Mouse (Mus musculus): ENCODE measurements around the gene Vps37b. TPM values are rescaled to one million over a fixed set of nuclear protein-coding genes. Genes with fewer than 3 reads are reported as not detected.

Gene Vps37b
- polyA plus RNA-seq, 1 experiment from 2014 or later: 43.7 TPM

- H3K27ac ChIP-seq: no peak overlapping the region
- 54% methylated on average over 10 of the region's 10 CpGs for WGBS
- no peak overlapping the region for H3K4me2 ChIP-seq (replicated peaks)
- 0 out of 2 replicates have a peak, but pooled peaks cover 3% of the 10 kb centered on the region for H3K4me1 ChIP-seq
- no peak overlapping the region for H3K4me3 ChIP-seq
- H3K9ac ChIP-seq: no peak overlapping the region
- H3K9me3 ChIP-seq: no peaks in the 10 kb centered on the region
- H3K27me3 ChIP-seq: no peaks in the 10 kb centered on the region
- H3K36me3 ChIP-seq: no peaks in the 10 kb centered on the region
- ATAC-seq (ENCODE audit: low FRiP score, low read depth): no peak
These were observed 11.3 kb upstream of the Vps37b start for GRCm38 (mm10) chr5:124043212-124043978.

- no peak overlapping the region for H3K4me3 ChIP-seq
- no peak overlapping the region for H3K9ac ChIP-seq
- 73% methylated on average over 9 of the region's 9 CpGs for WGBS
- no peak overlapping the region for H3K4me2 ChIP-seq (replicated peaks)
- H3K27ac ChIP-seq: no peak overlapping the region
- H3K4me1 ChIP-seq: 0 out of 2 replicates have a peak, but pooled peaks cover 3% of the 10 kb centered on the region
- H3K9me3 ChIP-seq: no peaks in the 10 kb centered on the region
- no peak for ATAC-seq (ENCODE audit: low FRiP score, low read depth)
- no peaks in the 10 kb centered on the region for H3K36me3 ChIP-seq
- no peaks in the 10 kb centered on the region for H3K27me3 ChIP-seq
These were observed 9.0 kb upstream of the Vps37b start for GRCm38 (mm10) chr5:124041097-124041496.

- 85% methylated on average over 6 of the region's 6 CpGs for WGBS
- ATAC-seq (ENCODE audit: low FRiP score, low read depth): no peak
- no peaks in the 10 kb centered on the region for H3K36me3 ChIP-seq
- H3K4me1 ChIP-seq: 0 out of 2 replicates have a peak, but pooled peaks cover 3% of the 10 kb centered on the region
- H3K9me3 ChIP-seq: no peaks in the 10 kb centered on the region
- H3K9ac ChIP-seq: no peak overlapping the region
- no peak overlapping the region for H3K4me2 ChIP-seq (replicated peaks)
- H3K27me3 ChIP-seq: no peaks in the 10 kb centered on the region
- H3K4me3 ChIP-seq: no peak overlapping the region
- H3K27ac ChIP-seq: no peak overlapping the region
These were observed 7.5 kb upstream of the Vps37b start for GRCm38 (mm10) chr5:124039602-124040001.

- Histone ChIP-seq H3K27me3 (no peaks in the 10 kb centered on the region), H3K9me3 (no peaks in the 10 kb centered on the region), H3K27ac (no peak overlapping the region), H3K4me2 (replicated peaks) (no peak overlapping the region), H3K4me1 (no peaks in the 10 kb centered on the region), H3K36me3 (no peaks in the 10 kb centered on the region), H3K4me3 (no peak overlapping the region), H3K9ac (no peak overlapping the region)
- 72% methylated on average over 5 of the region's 5 CpGs for WGBS
- ATAC-seq (ENCODE audit: low FRiP score, low read depth): no peak
These were observed 4.8 kb upstream of the Vps37b start for GRCm38 (mm10) chr5:124036836-124037235.

GRCm38 (mm10) chr5:124036341-124036740, 4.3 kb upstream of the Vps37b start:
- WGBS: 50% methylated on average over 6 of the region's 6 CpGs
- H3K9ac ChIP-seq: no peak overlapping the region
- no peak overlapping the region for H3K27ac ChIP-seq
- H3K4me1 ChIP-seq: no peaks in the 10 kb centered on the region
- no peak for ATAC-seq (ENCODE audit: low FRiP score, low read depth)
- H3K9me3 ChIP-seq: no peaks in the 10 kb centered on the region
- H3K27me3 ChIP-seq: no peaks in the 10 kb centered on the region
- H3K4me3 ChIP-seq: no peak overlapping the region
- H3K4me2 ChIP-seq (replicated peaks): no peak overlapping the region
- no peaks in the 10 kb centered on the region for H3K36me3 ChIP-seq

- Histone ChIP-seq H3K4me2 (replicated peaks) (no peak overlapping the region), H3K27me3 (no peaks in the 10 kb centered on the region), H3K4me1 (peaks cover 5% of the 10 kb centered on the region), H3K27ac (no peak overlapping the region), H3K9me3 (no peaks in the 10 kb centered on the region), H3K4me3 (no peak overlapping the region), H3K36me3 (no peaks in the 10 kb centered on the region), H3K9ac (no peak overlapping the region)
- WGBS: 67% methylated on average over 8 of the region's 8 CpGs
- no peak for ATAC-seq (ENCODE audit: low FRiP score, low read depth)
These were observed 3.7 kb upstream of the Vps37b start for GRCm38 (mm10) chr5:124035806-124036205.

- 78% methylated on average over 9 of the region's 9 CpGs for WGBS
- H3K4me1 ChIP-seq: peaks cover 9% of the 10 kb centered on the region
- no peak overlapping the region for H3K4me2 ChIP-seq (replicated peaks)
- H3K27ac ChIP-seq: no peak overlapping the region
- no peak for ATAC-seq (ENCODE audit: low FRiP score, low read depth)
- no peaks in the 10 kb centered on the region for H3K9me3 ChIP-seq
- H3K4me3 ChIP-seq: no peak overlapping the region
- H3K27me3 ChIP-seq: no peaks in the 10 kb centered on the region
- H3K36me3 ChIP-seq: no peaks in the 10 kb centered on the region
- no peak overlapping the region for H3K9ac ChIP-seq
These were observed 3.3 kb upstream of the Vps37b start for GRCm38 (mm10) chr5:124035406-124035805.

- no peaks in the 10 kb centered on the region for H3K9me3 ChIP-seq
- 71% methylated on average over 11 of the region's 11 CpGs for WGBS
These were observed 2.4 kb upstream of the Vps37b start for GRCm38 (mm10) chr5:124034471-124034870.

GRCm38 (mm10) chr5:124031068-124031955, 758 bp downstream of the Vps37b start:
- Histone ChIP-seq H3K4me3 (peak overlapping the region; percentile 87), H3K9ac (peak overlapping the region; percentile 95), H3K36me3 (peaks cover 13% of the 10 kb centered on the region), H3K4me1 (peaks cover 42% of the 10 kb centered on the region), H3K4me2 (replicated peaks) (peak overlapping the region; percentile 90), H3K27me3 (no peaks in the 10 kb centered on the region), H3K27ac (peak overlapping the region; percentile 94), H3K9me3 (no peaks in the 10 kb centered on the region)
- ATAC-seq (ENCODE audit: low FRiP score, low read depth): peak; percentile 18; the same call in 1 of the 2 replicates
- under 1% methylated on average over 26 of the region's 26 CpGs for WGBS

More at GRCm38 (mm10) chr5:124034471-124034870, 2.4 kb upstream of the Vps37b start:
- Histone ChIP-seq H3K27ac (no peak overlapping the region), H3K4me2 (replicated peaks) (no peak overlapping the region), H3K9ac (no peak overlapping the region), H3K4me1 (peaks cover 18% of the 10 kb centered on the region), H3K4me3 (no peak overlapping the region), H3K36me3 (no peaks in the 10 kb centered on the region), H3K27me3 (no peaks in the 10 kb centered on the region)
- ATAC-seq (ENCODE audit: low FRiP score, low read depth): no peak

GRCm38 (mm10) chr5:124030386-124031067, 1.5 kb downstream of the Vps37b start:
- Histone ChIP-seq H3K9me3 (no peaks in the 10 kb centered on the region), H3K36me3 (peaks cover 20% of the 10 kb centered on the region), H3K27me3 (no peaks in the 10 kb centered on the region), H3K4me2 (replicated peaks) (peak overlapping the region; percentile 90), H3K4me3 (peak overlapping the region; percentile 87), H3K27ac (peak overlapping the region; percentile 94; the same call in 1 of the 2 replicates), H3K9ac (peak overlapping the region; percentile 95), H3K4me1 (peaks cover 50% of the 10 kb centered on the region)
- 60% methylated on average over 12 of the region's 12 CpGs for WGBS
- ATAC-seq (ENCODE audit: low FRiP score, low read depth): no peak

GRCm38 (mm10) chr5:124029220-124030035, 2.6 kb downstream of the Vps37b start:
- H3K27ac ChIP-seq: no peak overlapping the region
- no peak overlapping the region for H3K9ac ChIP-seq
- H3K27me3 ChIP-seq: no peaks in the 10 kb centered on the region
- H3K4me2 ChIP-seq (replicated peaks): peak overlapping the region; percentile 90
- no peaks in the 10 kb centered on the region for H3K9me3 ChIP-seq
- no peak for ATAC-seq (ENCODE audit: low FRiP score, low read depth)
- 91% methylated on average over 19 of the region's 19 CpGs for WGBS
- H3K4me1 ChIP-seq: peaks cover 61% of the 10 kb centered on the region
- H3K36me3 ChIP-seq: peaks cover 20% of the 10 kb centered on the region
- H3K4me3 ChIP-seq: no peak overlapping the region

Data from limb, embryonic 13.5 days (tissue).